Mouse (Mus musculus) midbrain, embryonic 14.5 days (tissue): ENCODE results near the gene Rora. TPM values are rescaled to one million over a fixed set of nuclear protein-coding genes. Genes with fewer than 3 reads are reported as not detected.

Experiments used
- ATAC-seq: fragments of 200-750 bp; cut with Nextera tagmentation; 2 replicates; pipeline ENCODE4 v1.8.0; 2017; ENCODE audit warnings: moderate number of reproducible peaks, moderate library complexity; ENCODE audit not compliant: low FRiP score, low TSS enrichment
- DNase-seq: peaks from one replicate; pipeline ENCODE4 v3.0.0-alpha.2; 2015
- H3K27ac ChIP-seq: fragments of 300-500 bp; sonication (generic); replicated peaks from 2 replicates; pipeline ENCODE4 v1.5.1; 2014; ENCODE audit warnings: mild to moderate bottlenecking, low read depth, low read length, moderate library complexity
- H3K27me3 ChIP-seq: fragments of 300-500 bp; sonication (generic); 2 replicates; pipeline ENCODE4 v1.6.1; 2014; ENCODE audit warnings: low read length, control low read depth, mixed read lengths; ENCODE audit not compliant: control insufficient read depth, insufficient read depth
- H3K36me3 ChIP-seq: fragments of 300-500 bp; sonication (generic); 2 replicates; pipeline ENCODE4 v1.6.1; 2014; ENCODE audit warnings: low read length, control low read depth; ENCODE audit not compliant: control insufficient read depth, insufficient read depth
- H3K4me1 ChIP-seq: fragments of 300-500 bp; sonication (generic); 2 replicates; pipeline ENCODE4 v1.6.1; 2014; ENCODE audit warnings: mild to moderate bottlenecking, antibody characterized with exemption, low read length, control low read depth; ENCODE audit not compliant: control insufficient read depth, insufficient read depth
- H3K4me2 ChIP-seq: fragments of 300-500 bp; sonication (generic); 2 replicates; pipeline ENCODE4 v1.6.1; 2014; ENCODE audit warnings: mild to moderate bottlenecking, low read length, moderate library complexity
- H3K4me3 ChIP-seq: fragments of 300-500 bp; sonication (generic); replicated peaks from 2 replicates; pipeline ENCODE4 v1.5.1; 2014; ENCODE audit warnings: low read depth, low read length
- H3K9ac ChIP-seq: fragments of 300-500 bp; sonication (generic); replicated peaks from 2 replicates; pipeline ENCODE4 v1.6.1; 2014; ENCODE audit warnings: mild to moderate bottlenecking, low read length, moderate library complexity
- H3K9me3 ChIP-seq: fragments of 300-500 bp; sonication (generic); 2 replicates; pipeline ENCODE4 v1.6.1; 2016; ENCODE audit warnings: low read length, control low read depth, mixed read lengths; ENCODE audit not compliant: control insufficient read depth
- WGBS: fragments of 180-500 bp; shearing (Covaris S2); extraction: QIAGEN DNeasy Blood & Tissue Kit; methylation state at CpG from one replicate; pipeline ENCODE4 v1.1.7; 2014; 5-methylcytosine and 5-hydroxymethylcytosine counted together
- polyA plus RNA-seq: library from polyadenylated mRNA; unstranded; fragments of >200 nt; fragmentation: Nextera tagmentation; extraction: Ambion mirVana; gene quantifications from 2 replicates; pipeline ENCODE4 v1.2.1, GENCODE M21; 2014

The Rora gene
- polyA plus RNA-seq, 1 experiment from 2014 or later, result 39.1 TPM

GRCm38 (mm10) chr9:69306734-69307528 is 653.3 kb downstream of the Rora start:
- no peak for DNase-seq
- H3K4me2 ChIP-seq, result no peak overlapping the region
- no peaks in the 10 kb centered on the region for H3K27me3 ChIP-seq
- H3K4me3 ChIP-seq, result no peak overlapping the region
- no peak overlapping the region for H3K9ac ChIP-seq
- WGBS, result 79% methylated on average over 9 of the region's 9 CpGs
- H3K27ac ChIP-seq, result no peak overlapping the region
- H3K36me3 ChIP-seq, result no peaks in the 10 kb centered on the region
- peaks cover 15% of the 10 kb centered on the region for H3K4me1 ChIP-seq
- ATAC-seq, result no peak
- H3K9me3 ChIP-seq, result no peaks in the 10 kb centered on the region

GRCm38 (mm10) chr9:69307974-69308373 is 654.4 kb downstream of the Rora start:
- Histone ChIP-seq H3K4me1 (peaks cover 7% of the 10 kb centered on the region; the same call in 1 of the 2 replicates), H3K27ac (no peak overlapping the region), H3K36me3 (no peaks in the 10 kb centered on the region), H3K4me2 (no peak overlapping the region), H3K27me3 (no peaks in the 10 kb centered on the region), H3K9ac (no peak overlapping the region), H3K4me3 (no peak overlapping the region), H3K9me3 (no peaks in the 10 kb centered on the region)
- no peak for DNase-seq
- WGBS, result 90% methylated on average over 11 of the region's 11 CpGs
- no peak for ATAC-seq

GRCm38 (mm10) chr9:69310524-69310923 is 656.9 kb downstream of the Rora start:
- WGBS, result 61% methylated on average over 12 of the region's 12 CpGs
- DNase-seq (peak; percentile 38), ATAC-seq (no peak)
- no peak overlapping the region for H3K4me3 ChIP-seq
- H3K27ac ChIP-seq, result no peak overlapping the region
- no peaks in the 10 kb centered on the region for H3K9me3 ChIP-seq
- H3K36me3 ChIP-seq, result no peaks in the 10 kb centered on the region
- H3K27me3 ChIP-seq, result no peaks in the 10 kb centered on the region
- H3K4me2 ChIP-seq, result no peak overlapping the region
- H3K9ac ChIP-seq, result no peak overlapping the region
- H3K4me1 ChIP-seq, result 0 out of 2 replicates have a peak, but pooled peaks cover 3% of the 10 kb centered on the region

GRCm38 (mm10) chr9:69313297-69313696 is 659.7 kb downstream of the Rora start:
- ATAC-seq (no peak), DNase-seq (no peak)
- 87% methylated on average over 3 of the region's 3 CpGs for WGBS
- no peaks in the 10 kb centered on the region for H3K27me3 ChIP-seq
- no peak overlapping the region for H3K9ac ChIP-seq
- H3K9me3 ChIP-seq, result no peaks in the 10 kb centered on the region
- no peaks in the 10 kb centered on the region for H3K36me3 ChIP-seq
- no peak overlapping the region for H3K4me3 ChIP-seq
- 0 out of 2 replicates have a peak, but pooled peaks cover 3% of the 10 kb centered on the region for H3K4me1 ChIP-seq
- H3K4me2 ChIP-seq, result no peak overlapping the region
- no peak overlapping the region for H3K27ac ChIP-seq

- H3K9me3 ChIP-seq, result no peaks in the 10 kb centered on the region
- no peak overlapping the region for H3K4me3 ChIP-seq
- no peak overlapping the region for H3K9ac ChIP-seq
- no peak overlapping the region for H3K4me2 ChIP-seq
- no peaks in the 10 kb centered on the region for H3K36me3 ChIP-seq
- H3K27ac ChIP-seq, result no peak overlapping the region
- H3K27me3 ChIP-seq, result no peaks in the 10 kb centered on the region
- no peak for ATAC-seq
- H3K4me1 ChIP-seq, result 0 out of 2 replicates have a peak, but pooled peaks cover 3% of the 10 kb centered on the region
- no peak for DNase-seq
- WGBS, result 82% methylated on average over 9 of the region's 9 CpGs
Observed at GRCm38 (mm10) chr9:69314451-69315210, 661.0 kb downstream of the Rora start.

- no peaks in the 10 kb centered on the region for H3K9me3 ChIP-seq
- H3K27ac ChIP-seq, result no peak overlapping the region
- no peak overlapping the region for H3K4me2 ChIP-seq
- H3K4me3 ChIP-seq, result no peak overlapping the region
- H3K36me3 ChIP-seq, result no peaks in the 10 kb centered on the region
- ATAC-seq (no peak), DNase-seq (no peak)
- no peaks in the 10 kb centered on the region for H3K4me1 ChIP-seq
- WGBS, result 72% methylated on average over 3 of the region's 3 CpGs
- no peaks in the 10 kb centered on the region for H3K27me3 ChIP-seq
- H3K9ac ChIP-seq, result no peak overlapping the region
Observed at GRCm38 (mm10) chr9:69317527-69318115, 664.0 kb downstream of the Rora start.

- ATAC-seq, result no peak
- H3K4me1 ChIP-seq, result no peaks in the 10 kb centered on the region
- no peak overlapping the region for H3K4me2 ChIP-seq
- no peaks in the 10 kb centered on the region for H3K9me3 ChIP-seq
- WGBS, result 92% methylated on average over 6 of the region's 6 CpGs
- no peak overlapping the region for H3K9ac ChIP-seq
- no peak for DNase-seq
- H3K4me3 ChIP-seq, result no peak overlapping the region
- H3K27me3 ChIP-seq, result no peaks in the 10 kb centered on the region
- no peaks in the 10 kb centered on the region for H3K36me3 ChIP-seq
- H3K27ac ChIP-seq, result no peak overlapping the region
Observed at GRCm38 (mm10) chr9:69319434-69319833, 665.8 kb downstream of the Rora start.

GRCm38 (mm10) chr9:69319913-69320634 is 666.5 kb downstream of the Rora start:
- no peak for ATAC-seq
- Histone ChIP-seq H3K36me3 (no peaks in the 10 kb centered on the region), H3K27me3 (no peaks in the 10 kb centered on the region)

More at GRCm38 (mm10) chr9:69319913-69320634, 666.5 kb downstream of the Rora start:
- 82% methylated on average over 10 of the region's 10 CpGs for WGBS
- Histone ChIP-seq H3K27ac (no peak overlapping the region), H3K4me3 (no peak overlapping the region), H3K9ac (no peak overlapping the region), H3K4me1 (no peaks in the 10 kb centered on the region), H3K4me2 (no peak overlapping the region), H3K9me3 (no peaks in the 10 kb centered on the region)
- no peak for DNase-seq
